Mouse (Mus musculus): Measurements from ENCODE around the gene Pakap. TPM values are rescaled to one million over a fixed set of nuclear protein-coding genes. Genes with fewer than 3 reads are reported as not detected.

Pakap gene
- polyA plus RNA-seq, 1 experiment = 0.78 TPM

DNA sequence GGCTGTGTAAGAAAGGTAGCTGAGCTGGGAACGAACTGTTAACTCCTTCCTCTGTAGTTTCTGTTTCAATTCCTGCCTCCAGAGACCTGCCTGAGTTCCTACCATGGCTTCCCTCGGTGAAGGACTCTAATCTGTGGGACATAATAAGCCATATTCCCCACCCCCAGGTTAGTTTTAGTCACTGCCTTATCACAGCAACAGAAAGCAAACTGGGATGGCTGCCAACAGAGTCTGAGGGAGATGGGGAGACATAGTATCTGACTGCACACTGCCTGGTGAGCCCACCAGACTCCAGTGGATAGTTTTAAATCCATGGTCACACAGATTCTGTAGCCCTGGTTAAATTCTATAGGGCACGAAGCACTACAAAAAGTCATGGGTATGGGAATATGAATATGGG lies 165.5 kb downstream of the Pakap start:
- Histone ChIP-seq H3K27me3 (replicated peaks; ENCODE audit: control insufficient read depth, insufficient read depth, low read length) (no peaks in the 10 kb centered on the region), H3K4me3 (ENCODE audit: insufficient read depth, low read depth, low read length) (no peak overlapping the region), H3K27ac (ENCODE audit: insufficient read depth, low read depth, low read length) (peak overlapping the region; percentile 85), H3K36me3 (ENCODE audit: control insufficient read depth, insufficient read depth, low read length) (no peaks in the 10 kb centered on the region), H3K4me1 (ENCODE audit: control insufficient read depth, insufficient read depth, low read length) (peaks cover 35% of the 10 kb centered on the region)
- WGBS = 66% methylated on average over 3 of the region's 3 CpGs
- no peak for DNase-seq
- TF ChIP-seq CTCF (conservative IDR thresholded peaks at IDR 0.05; ENCODE audit: insufficient read depth, insufficient read length, low read depth, low read length) (no peak), POLR2A (IDR thresholded peaks at IDR 0.05; ENCODE audit: low read depth, low read length) (no peak)

DNA sequence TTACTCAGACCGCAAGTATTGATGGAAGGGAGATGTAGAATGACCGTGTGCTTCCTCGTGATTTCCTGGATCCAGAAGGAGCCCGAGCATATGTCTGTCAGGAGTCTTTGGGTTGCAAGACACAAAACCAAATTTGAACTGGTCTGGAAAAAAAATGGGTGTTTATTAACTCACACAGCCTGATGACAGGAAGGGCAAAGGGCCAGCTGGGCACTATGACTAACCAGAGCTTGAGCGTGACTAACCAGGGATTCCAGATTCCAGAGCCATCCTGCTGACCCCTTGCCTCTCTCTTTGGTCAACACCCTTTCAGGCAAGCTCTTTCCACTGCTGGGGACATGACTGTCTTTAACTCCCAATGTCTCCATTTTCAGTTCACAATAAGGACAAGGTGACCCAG lies 167.4 kb downstream of the Pakap start:
- Histone ChIP-seq H3K4me1 (ENCODE audit: control insufficient read depth, insufficient read depth, low read length) (peaks cover 28% of the 10 kb centered on the region), H3K4me3 (ENCODE audit: insufficient read depth, low read depth, low read length) (no peak overlapping the region), H3K36me3 (ENCODE audit: control insufficient read depth, insufficient read depth, low read length) (no peaks in the 10 kb centered on the region), H3K27ac (ENCODE audit: insufficient read depth, low read depth, low read length) (peak overlapping the region; percentile 94), H3K27me3 (replicated peaks; ENCODE audit: control insufficient read depth, insufficient read depth, low read length) (no peaks in the 10 kb centered on the region)
- 46% methylated on average over 5 of the region's 5 CpGs for WGBS
- TF ChIP-seq CTCF (conservative IDR thresholded peaks at IDR 0.05; ENCODE audit: insufficient read depth, insufficient read length, low read depth, low read length) = no peak
- TF ChIP-seq POLR2A (IDR thresholded peaks at IDR 0.05; ENCODE audit: low read depth, low read length) = no peak
- DNase-seq = peak; percentile 95

DNA sequence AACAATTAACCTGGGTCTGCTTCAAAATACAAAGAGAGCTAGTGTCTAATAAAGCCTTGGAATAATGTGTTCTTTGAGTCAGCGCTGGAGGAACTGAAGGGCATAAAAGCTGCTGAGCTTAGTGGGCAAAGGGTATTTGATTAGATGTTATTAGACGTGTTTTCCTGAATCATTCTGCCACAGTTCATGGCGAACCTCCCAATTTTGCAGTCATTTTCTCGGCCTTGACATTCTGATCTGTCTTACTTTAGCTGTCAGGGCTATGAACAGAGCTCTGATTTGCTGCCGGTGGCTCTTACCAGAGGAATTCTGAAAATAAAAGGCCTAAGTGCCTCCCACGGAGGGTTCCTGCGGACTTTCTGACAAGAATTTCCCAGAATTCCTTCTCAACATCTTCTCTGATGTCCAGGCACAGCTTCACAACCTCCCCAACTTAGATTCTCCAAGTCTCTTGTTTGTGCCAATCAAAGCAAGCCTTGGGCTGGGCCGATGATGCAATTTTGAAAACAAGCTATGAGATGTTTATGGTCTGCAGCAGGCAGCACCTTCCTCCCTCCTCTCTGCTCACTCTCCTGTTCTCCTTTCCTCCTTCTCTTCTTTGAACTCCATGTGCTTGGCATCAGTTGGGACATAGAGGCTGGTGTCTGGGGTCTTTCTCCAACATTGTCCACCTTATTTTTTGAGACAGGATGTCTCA lies 171.0 kb downstream of the Pakap start:
- H3K27me3 ChIP-seq (replicated peaks; ENCODE audit: control insufficient read depth, insufficient read depth, low read length) = no peaks in the 10 kb centered on the region
- no peak overlapping the region for H3K4me3 ChIP-seq (ENCODE audit: insufficient read depth, low read depth, low read length)
- TF ChIP-seq CTCF (conservative IDR thresholded peaks at IDR 0.05; ENCODE audit: insufficient read depth, insufficient read length, low read depth, low read length) (no peak), POLR2A (IDR thresholded peaks at IDR 0.05; ENCODE audit: low read depth, low read length) (no peak)
- DNase-seq = no peak
- no peaks in the 10 kb centered on the region for H3K36me3 ChIP-seq (ENCODE audit: control insufficient read depth, insufficient read depth, low read length)
- peak overlapping the region; percentile 65 for H3K27ac ChIP-seq (ENCODE audit: insufficient read depth, low read depth, low read length)
- peaks cover 13% of the 10 kb centered on the region for H3K4me1 ChIP-seq (ENCODE audit: control insufficient read depth, insufficient read depth, low read length)
- WGBS = 41% methylated on average over 8 of the region's 8 CpGs

DNA sequence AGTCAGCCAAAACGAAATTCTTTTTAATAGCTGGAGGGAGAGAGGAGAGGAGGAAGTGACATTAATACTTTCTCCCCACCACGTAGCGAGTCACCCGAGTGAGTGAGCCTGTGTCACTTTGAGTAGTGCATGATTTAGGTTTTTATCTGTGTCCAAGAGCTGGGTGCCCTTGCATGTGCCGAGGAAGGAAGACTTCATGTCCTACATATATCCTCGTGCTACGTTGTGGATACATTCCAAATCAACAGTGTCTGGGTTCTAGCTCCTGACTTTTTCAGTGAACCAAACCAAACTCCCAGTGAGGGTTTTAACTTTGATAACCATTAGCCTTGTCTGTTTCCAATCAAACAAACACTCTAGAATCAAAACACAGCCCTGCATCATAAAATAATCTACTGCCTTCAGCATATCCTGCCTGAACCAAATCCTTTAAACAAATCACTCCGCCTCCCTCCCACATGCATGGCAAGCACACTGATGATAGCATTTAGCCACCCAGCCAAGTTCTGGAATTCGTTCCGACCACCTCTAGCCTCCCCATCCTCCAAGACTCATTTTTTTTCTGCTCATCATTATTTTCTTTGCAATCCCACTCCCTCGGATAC lies 175.4 kb downstream of the Pakap start:
- H3K36me3 ChIP-seq (ENCODE audit: control insufficient read depth, insufficient read depth, low read length) = no peaks in the 10 kb centered on the region
- H3K27ac ChIP-seq (ENCODE audit: insufficient read depth, low read depth, low read length) = no peak overlapping the region
- DNase-seq = no peak
- H3K4me3 ChIP-seq (ENCODE audit: insufficient read depth, low read depth, low read length) = no peak overlapping the region
- 61% methylated on average over 11 of the region's 11 CpGs for WGBS
- H3K27me3 ChIP-seq (replicated peaks; ENCODE audit: control insufficient read depth, insufficient read depth, low read length) = no peaks in the 10 kb centered on the region
- H3K4me1 ChIP-seq (ENCODE audit: control insufficient read depth, insufficient read depth, low read length) = 0 out of 2 replicates have a peak, but pooled peaks cover 2% of the 10 kb centered on the region
- no peak for TF ChIP-seq POLR2A (IDR thresholded peaks at IDR 0.05; ENCODE audit: low read depth, low read length)
- TF ChIP-seq CTCF (conservative IDR thresholded peaks at IDR 0.05; ENCODE audit: insufficient read depth, insufficient read length, low read depth, low read length) = no peak

DNA sequence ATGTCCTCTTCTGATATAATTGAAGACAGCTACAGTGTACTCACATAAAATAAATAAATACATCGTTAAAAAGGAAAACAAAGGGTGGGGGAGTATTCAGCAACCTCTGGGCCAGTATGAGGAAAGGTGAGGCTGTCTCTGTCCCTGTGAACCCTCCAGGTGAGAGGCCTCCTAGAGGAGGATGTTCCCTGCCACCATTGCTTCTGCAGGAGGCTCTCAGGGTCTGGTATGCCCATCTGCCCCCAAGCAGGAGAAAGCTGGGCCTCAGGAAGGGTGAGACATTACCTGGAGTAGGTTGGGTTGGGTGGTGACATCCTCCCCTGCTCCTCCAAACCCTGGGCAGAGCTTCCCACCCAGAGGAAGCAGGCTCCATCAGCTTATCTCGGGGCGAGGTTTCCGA lies 182.7 kb downstream of the Pakap start:
- Histone ChIP-seq H3K36me3 (ENCODE audit: control insufficient read depth, insufficient read depth, low read length) (no peaks in the 10 kb centered on the region), H3K27me3 (replicated peaks; ENCODE audit: control insufficient read depth, insufficient read depth, low read length) (no peaks in the 10 kb centered on the region), H3K4me3 (ENCODE audit: insufficient read depth, low read depth, low read length) (no peak overlapping the region), H3K4me1 (ENCODE audit: control insufficient read depth, insufficient read depth, low read length) (no peaks in the 10 kb centered on the region), H3K27ac (ENCODE audit: insufficient read depth, low read depth, low read length) (no peak overlapping the region)
- WGBS = 51% methylated on average over 4 of the region's 4 CpGs
- no peak for DNase-seq
- TF ChIP-seq CTCF (conservative IDR thresholded peaks at IDR 0.05; ENCODE audit: insufficient read depth, insufficient read length, low read depth, low read length) (no peak), POLR2A (IDR thresholded peaks at IDR 0.05; ENCODE audit: low read depth, low read length) (no peak)

DNA sequence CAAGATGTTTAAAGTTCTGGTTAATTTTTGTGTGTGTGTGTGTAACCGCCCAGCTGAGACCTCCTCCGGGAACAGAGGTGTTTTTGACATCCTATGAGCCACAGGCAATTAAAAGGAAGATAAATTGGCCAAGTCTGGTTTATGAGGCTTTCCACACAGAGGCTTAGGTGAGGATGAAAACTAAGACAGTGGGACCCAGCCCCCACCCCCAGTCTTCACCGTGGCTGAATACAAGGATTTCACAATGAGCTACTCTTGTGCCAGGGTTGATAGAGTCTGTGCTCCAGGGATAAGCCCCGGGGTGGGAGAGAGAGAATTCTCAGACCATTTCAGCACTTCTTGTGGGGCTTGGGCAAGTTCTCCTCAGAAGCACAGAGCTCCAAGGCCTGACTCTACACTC lies 183.1 kb downstream of the Pakap start:
- 55% methylated on average over 4 of the region's 4 CpGs for WGBS
- Histone ChIP-seq H3K4me1 (ENCODE audit: control insufficient read depth, insufficient read depth, low read length) (no peaks in the 10 kb centered on the region), H3K4me3 (ENCODE audit: insufficient read depth, low read depth, low read length) (no peak overlapping the region), H3K27ac (ENCODE audit: insufficient read depth, low read depth, low read length) (no peak overlapping the region), H3K36me3 (ENCODE audit: control insufficient read depth, insufficient read depth, low read length) (no peaks in the 10 kb centered on the region), H3K27me3 (replicated peaks; ENCODE audit: control insufficient read depth, insufficient read depth, low read length) (no peaks in the 10 kb centered on the region)
- no peak for TF ChIP-seq POLR2A (IDR thresholded peaks at IDR 0.05; ENCODE audit: low read depth, low read length)
- no peak for TF ChIP-seq CTCF (conservative IDR thresholded peaks at IDR 0.05; ENCODE audit: insufficient read depth, insufficient read length, low read depth, low read length)
- no peak for DNase-seq

DNA sequence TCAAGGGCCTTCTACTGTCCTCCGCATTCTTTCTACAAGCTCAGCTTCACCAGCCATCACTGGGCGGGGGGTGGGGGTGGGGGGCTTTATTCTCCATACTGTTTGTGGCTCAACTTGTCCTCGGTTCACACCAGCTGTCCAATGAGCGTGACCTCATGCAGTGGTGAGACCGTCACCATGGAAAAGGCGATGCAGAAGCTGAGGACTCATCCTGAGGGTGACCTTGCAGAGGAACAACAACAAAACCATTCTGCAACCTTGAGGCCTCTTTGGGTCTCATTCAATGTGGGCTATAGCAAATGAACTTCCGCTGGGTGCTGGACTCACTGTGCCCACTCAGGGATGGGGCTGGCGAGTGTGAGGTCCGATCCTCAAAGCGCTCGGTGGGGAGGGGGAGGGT lies 183.6 kb downstream of the Pakap start:
- Histone ChIP-seq H3K27ac (ENCODE audit: insufficient read depth, low read depth, low read length) (no peak overlapping the region), H3K36me3 (ENCODE audit: control insufficient read depth, insufficient read depth, low read length) (no peaks in the 10 kb centered on the region), H3K4me1 (ENCODE audit: control insufficient read depth, insufficient read depth, low read length) (no peaks in the 10 kb centered on the region), H3K27me3 (replicated peaks; ENCODE audit: control insufficient read depth, insufficient read depth, low read length) (no peaks in the 10 kb centered on the region), H3K4me3 (ENCODE audit: insufficient read depth, low read depth, low read length) (no peak overlapping the region)
- WGBS = 82% methylated on average over 11 of the region's 11 CpGs
- TF ChIP-seq CTCF (conservative IDR thresholded peaks at IDR 0.05; ENCODE audit: insufficient read depth, insufficient read length, low read depth, low read length) (no peak), POLR2A (IDR thresholded peaks at IDR 0.05; ENCODE audit: low read depth, low read length) (no peak)
- DNase-seq = no peak
